Mouse (Mus musculus): ENCODE data around the gene Lrrc4c. TPM values are rescaled to one million over a fixed set of nuclear protein-coding genes. Genes with fewer than 3 reads are reported as not detected.

Lrrc4c gene
- total RNA-seq (2015; ENCODE audit: low replicate concordance) (not detected in 2 replicates), total RNA-seq (2017; ENCODE audit: low replicate concordance) (not detected in 2 replicates)

DNA sequence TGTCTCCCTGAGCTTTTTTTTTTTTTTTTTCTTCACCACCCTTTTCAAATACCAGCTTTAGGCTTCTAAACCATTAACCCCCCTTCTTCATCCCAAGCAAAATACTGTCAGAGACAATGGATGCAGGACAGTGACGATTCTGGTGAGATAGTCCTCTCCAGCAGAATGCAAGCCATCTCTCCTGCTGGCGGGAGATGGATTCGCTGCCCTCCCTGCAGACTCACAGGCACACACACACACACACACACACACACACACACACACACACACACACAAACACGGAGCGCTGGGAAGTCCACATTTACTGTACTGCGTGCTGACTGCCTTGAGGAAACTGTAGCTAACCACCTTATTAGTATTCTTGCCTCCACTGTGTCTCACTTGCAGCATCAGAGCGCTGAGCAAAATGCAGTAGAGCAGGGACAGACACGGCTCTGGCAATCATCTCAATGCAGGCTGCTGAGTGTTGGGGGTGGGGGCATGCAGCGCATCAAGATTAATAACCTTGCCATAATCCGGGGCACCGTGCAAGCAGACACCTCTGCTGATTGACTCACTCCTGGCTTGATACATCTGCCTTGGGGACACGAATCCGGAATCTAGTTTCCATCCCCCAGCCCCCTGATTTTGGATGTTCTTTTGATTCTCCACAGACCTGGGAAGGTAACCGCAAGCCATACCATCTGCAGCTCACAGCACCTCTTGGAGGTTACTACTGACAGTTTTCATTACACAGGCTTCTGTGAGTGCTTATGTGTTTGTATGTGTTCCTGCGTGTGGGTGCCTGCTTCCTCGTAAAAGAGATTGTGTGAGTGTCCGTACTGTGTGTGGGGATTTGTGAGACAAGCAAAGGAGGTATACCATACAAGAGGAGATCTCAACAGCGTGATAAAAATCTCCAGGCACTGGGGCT, at the start of gene Lrrc4c:
TSS of gene Lrrc4c (plus strand) at position 783 of the 913 bp plus-strand sequence.
- ATAC-seq (replicated peaks; ENCODE audit: low FRiP score, poor library complexity, severe bottlenecking): no peak

DNA sequence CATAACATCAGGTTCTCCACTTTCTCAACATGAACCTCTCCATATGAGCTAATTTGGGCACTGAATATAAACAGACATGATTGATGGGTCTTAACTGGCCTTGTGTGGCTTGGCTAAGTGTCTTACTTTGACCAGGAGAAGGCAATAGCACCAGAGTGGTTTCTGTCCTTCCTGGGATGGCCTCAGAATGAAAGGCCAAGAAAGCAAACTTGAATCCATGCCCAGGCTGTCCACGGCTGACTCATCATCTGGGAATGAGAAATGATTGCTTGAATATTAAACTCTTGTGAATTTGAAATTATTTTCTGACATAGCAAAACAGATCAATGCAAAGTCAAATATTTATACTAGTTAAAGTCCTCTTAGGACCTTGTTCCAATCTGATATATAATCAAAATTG, 42.9 kb upstream of the Lrrc4c start:
- no peak for ATAC-seq (replicated peaks; ENCODE audit: low FRiP score, poor library complexity, severe bottlenecking)

DNA sequence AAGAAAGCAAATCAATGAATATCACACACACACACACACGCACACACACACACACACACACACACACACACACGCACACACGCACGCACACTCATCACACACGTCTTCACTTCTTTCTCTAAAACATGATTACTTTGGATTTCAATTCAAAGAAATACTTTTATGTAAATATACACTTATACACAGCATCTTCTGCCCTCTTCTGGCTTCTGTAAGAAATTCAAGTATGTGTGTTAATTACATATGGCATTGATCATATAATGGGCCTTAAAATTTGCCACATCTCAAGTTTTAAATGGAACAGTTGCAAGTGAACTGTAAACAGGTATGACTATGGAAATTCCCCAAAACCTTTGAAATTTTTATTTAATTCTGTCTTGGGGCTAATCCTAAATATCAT, 35.0 kb upstream of the Lrrc4c start:
- ATAC-seq (replicated peaks; ENCODE audit: low FRiP score, poor library complexity, severe bottlenecking): no peak

DNA sequence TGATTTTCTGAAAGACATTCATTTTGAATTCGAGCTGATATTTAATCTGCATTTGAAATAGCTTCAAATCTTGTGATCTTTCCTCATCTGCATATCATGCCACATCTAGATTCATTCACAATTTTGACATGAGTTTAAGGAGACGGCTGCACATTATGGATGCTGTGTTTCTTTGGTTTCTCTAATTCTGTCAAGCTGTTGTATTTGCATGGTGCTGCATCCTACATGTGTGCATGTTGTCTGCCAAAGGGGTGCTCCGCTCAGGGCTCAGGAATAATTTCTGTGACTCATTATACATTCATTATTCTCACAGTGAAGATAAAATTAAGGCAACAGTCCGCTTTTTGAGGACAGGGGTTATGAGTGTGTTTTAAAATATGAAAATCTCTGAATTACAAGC, 30.5 kb upstream of the Lrrc4c start:
- no peak for ATAC-seq (replicated peaks; ENCODE audit: low FRiP score, poor library complexity, severe bottlenecking)

DNA sequence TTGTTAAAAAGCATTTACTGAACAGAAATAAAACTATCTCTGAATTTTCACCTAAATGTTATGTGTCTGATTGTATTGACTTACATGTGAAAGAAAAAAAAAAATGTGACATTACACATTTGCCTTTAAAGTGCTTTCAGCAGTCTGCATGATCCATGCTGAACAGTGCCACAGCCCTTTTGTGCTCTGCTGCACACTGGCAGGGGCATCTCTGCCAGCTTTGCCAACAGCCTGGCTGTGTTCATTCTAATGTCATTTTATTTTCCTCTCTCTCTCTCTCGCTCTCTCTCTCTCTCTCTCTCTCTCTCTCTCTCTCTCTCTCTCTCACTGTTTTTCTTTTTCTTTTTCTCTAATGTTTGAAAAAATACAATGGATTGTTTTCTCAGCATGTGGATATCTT, 27.4 kb upstream of the Lrrc4c start:
- no peak for ATAC-seq (replicated peaks; ENCODE audit: low FRiP score, poor library complexity, severe bottlenecking)

DNA sequence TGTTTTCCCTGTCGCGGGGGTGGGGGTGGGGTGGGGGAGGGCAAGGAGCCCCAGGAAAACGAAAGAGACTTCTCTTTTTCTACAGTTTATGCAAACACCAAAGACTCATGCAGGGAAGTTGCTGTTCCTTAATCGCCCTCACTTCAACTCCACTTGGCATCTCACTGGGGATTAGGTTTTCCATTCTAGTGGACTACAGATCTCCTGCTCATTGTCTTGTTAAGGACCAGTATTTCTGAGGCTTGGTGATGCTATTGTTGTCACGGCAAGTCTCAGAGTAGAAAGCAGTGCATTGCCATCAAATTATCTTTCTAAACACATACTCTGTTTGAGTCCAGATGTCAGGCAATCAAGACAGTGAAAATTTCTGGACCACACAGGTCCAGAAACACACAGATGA, 2.9 kb upstream of the Lrrc4c start:
- ATAC-seq (replicated peaks; ENCODE audit: low FRiP score, poor library complexity, severe bottlenecking): no peak

DNA sequence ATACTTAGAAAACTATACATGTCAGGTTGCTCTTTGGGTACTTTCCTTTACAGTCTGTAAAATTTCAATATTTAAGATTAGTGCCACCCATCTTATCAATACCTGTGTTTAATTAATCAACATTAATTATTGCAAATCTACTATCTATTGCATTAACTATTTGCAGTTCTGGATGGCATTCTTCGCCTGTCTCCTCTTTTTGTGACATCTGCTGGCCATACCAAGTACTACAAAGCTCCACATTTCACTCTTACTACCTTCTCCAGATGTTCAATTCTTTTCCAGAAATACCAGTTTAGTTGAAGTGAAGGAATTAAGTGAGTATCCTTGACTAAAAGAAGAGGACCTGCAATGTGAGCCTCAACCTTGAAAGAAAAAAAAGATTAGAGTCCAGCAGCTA, 1.4 kb upstream of the Lrrc4c start:
- no peak for ATAC-seq (replicated peaks; ENCODE audit: low FRiP score, poor library complexity, severe bottlenecking)

DNA sequence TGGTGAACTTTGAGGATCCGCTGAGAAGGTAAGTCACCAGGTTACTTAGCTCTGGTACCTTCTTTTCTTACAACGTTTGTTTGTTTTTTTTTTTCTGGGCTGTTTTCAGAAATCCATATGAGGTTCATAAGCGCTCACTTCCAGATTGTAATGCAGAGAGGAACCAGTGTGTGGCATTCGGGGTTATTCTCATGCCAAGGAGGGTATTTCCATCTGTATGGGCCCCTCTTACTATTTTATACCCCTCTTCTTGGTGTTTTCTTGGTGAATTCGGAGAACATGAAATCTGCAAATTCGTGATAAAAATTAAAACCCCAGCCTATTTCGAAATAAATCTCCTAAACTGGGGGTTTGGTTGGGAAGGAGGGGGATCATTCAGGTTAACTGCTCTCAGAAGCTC, 587 bp downstream of the Lrrc4c start:
- ATAC-seq (replicated peaks; ENCODE audit: low FRiP score, poor library complexity, severe bottlenecking): no peak

DNA sequence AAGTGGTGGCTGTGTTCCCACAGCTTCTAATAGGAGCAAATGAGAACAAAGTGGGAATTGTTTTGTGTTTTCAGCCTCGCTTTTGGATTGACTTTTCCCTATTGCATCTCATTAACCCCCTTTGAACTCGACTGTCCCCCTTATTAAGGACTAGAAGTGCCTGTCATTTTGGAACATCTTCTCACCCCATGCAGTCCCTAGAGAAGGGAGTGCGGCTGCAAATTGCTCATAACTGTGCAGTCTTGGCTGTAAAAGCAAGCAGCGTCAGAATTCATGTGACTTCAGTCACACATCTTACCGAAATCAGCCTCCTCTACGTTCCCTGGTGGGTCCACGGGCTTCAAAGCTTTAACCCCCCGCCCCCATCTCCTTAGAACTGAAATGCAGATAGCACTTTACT, 1.2 kb downstream of the Lrrc4c start:
- no peak for ATAC-seq (replicated peaks; ENCODE audit: low FRiP score, poor library complexity, severe bottlenecking)

DNA sequence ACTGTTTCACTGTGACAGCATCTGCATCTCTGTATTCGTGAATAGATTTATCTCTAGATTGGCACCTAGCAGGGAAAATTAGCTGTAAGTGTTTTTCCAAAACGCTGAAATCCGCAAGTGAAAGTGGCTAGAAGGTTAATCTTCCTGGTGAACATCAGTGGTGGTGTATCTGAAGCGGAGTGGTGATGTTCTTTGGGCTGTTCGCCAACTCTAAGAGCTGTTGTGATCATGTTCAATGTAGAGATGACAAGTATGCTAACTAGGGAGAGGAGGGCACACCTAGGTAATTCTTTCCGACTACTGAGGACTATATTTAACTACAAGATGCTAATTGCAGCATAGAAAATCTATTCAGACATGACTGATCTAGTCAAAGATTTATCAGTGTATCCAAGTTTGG, 1.7 kb downstream of the Lrrc4c start:
- no peak for ATAC-seq (replicated peaks; ENCODE audit: low FRiP score, poor library complexity, severe bottlenecking)

DNA sequence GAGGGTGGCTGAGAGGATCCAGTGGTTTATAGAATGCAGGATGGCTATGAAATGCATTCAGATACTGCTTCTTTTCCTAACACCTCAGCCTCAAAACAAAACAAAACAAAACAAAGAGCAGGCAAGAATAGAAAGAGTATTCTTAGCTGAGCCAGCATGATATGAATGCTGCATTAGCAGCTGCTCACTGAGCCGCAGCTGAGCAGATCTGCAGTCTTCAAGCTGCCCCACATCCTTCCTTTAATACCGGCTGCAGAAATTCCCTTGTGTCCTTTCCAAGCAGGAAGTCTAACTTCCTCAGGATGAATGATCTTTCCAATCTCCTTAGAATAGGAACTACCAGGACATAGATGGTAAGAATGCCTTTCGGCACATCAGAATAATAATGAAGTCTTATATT, 16.7 kb downstream of the Lrrc4c start:
- no peak for ATAC-seq (replicated peaks; ENCODE audit: low FRiP score, poor library complexity, severe bottlenecking)

DNA sequence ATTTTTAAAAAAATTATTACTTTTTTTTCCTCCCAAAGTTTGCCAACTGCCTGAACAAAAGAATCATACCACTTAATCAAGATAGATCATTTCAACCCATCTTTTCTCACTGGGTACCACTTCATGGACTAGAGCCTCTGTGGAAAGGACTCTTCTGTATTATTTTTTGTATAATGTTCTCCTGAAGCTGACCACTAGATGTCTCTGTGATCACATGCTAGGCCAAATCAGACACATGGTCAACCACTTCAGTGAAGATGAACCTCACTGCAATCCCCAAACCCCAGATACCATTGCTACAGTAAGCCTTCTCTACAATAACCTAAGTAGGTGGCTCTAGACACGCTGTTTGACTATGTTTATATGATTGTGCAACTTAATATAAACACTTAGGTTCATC, 19.4 kb downstream of the Lrrc4c start:
- no peak for ATAC-seq (replicated peaks; ENCODE audit: low FRiP score, poor library complexity, severe bottlenecking)

DNA sequence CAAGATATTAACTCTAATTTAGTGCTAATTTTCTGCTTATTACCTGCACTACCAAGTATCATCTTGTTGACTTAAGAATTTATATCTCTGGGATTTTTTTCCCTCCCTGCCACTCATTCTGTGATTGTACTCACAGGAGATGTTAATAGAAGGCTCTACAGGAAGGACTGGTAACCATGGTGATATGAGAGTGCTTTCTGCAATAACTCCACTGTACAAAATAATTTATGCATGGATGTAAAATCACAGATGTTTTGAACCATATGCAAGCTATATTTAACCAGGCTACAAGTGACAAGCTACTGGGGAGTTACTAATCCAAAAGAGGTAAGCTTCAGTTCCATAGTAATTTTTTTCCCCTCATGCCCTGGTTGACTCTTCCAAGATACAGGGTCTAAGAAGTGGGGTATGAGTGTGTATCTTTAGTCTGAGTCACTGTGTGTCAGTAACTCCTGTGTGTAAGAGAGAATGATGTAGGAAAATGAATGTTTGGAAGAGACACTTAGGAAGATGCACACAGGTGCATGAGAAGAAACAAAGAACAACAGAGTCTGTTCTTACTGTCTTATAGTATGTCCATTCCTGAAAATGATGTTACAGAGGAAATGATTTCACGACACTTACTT, 83.3 kb downstream of the Lrrc4c start:
- ATAC-seq (replicated peaks; ENCODE audit: low FRiP score, poor library complexity, severe bottlenecking): no peak

DNA sequence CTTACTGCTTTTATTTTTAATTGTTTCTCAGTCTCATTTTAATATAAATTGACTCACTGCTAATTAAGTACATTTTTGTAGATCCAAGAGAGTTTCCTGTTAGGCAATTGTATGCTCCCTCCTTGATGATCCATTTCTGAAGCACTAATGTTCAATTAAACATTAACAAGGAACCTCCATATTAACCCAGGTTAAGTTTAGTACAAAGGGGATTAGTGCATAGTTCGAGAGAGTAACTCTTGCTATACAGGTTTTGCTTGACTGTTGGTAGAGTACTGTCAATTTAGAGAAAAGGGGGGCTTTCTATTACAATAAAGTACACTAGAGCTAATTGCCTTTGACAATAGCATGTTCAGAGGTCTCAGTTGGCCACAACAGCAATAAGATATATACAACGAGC, 84.5 kb downstream of the Lrrc4c start:
- ATAC-seq (replicated peaks; ENCODE audit: low FRiP score, poor library complexity, severe bottlenecking): no peak

DNA sequence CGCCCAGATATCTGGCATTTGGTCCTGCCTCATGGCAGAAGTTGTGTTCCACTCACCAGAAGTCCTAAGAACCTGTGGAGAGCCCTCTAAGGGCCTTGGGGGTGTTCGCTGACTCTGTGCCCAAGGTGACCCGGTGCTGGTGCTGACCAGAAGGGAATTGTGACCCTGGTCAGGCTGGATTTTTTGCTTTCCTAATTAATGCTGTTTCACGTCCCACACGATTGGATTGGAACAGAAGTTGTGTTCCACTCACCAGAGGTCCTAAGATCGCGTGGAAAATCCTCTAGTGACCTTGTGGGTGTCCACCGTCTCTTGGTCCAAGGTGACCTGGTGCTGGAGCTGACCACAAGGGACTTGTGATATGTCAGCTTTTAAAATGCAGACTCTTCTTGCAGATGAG, 88.9 kb downstream of the Lrrc4c start:
- ATAC-seq (replicated peaks; ENCODE audit: low FRiP score, poor library complexity, severe bottlenecking): no peak

DNA sequence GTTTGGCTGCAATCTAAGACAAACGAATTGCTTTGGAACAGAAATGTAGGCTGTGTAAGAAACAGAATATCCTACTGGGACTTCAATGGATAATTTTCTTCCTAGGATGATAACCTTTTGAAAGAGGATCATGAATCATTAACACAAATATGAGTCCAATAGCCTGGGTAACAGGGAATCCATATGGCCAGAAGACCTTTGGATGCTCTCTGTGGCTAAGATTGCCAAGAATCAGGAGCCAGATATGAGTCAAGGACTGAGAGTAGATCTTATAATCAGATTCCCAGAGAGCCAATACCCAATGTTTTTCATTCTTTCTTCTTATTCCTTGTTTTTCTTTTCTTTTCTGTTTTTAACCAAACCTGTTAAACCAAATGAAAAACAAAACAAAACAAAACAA, 93.2 kb downstream of the Lrrc4c start:
- no peak for ATAC-seq (replicated peaks; ENCODE audit: low FRiP score, poor library complexity, severe bottlenecking)

DNA sequence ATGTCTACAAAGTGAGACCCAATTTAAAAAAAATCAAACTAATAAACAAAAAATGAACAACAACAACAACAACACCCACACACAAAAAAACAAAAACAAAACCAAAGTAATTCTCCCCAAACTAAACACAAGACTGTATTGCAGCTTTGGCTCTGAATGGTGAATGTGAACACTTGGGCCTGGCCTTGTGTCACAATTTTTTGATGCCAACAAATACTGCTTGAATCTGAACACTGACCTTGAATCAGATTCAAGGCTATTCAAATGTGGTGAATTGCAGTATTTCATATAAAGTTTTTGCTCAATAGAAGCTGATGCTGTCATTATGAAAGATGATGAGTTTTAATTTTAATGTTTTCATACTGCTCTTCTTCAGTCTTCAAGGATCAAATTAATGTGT, 143.6 kb downstream of the Lrrc4c start:
- ATAC-seq (replicated peaks; ENCODE audit: low FRiP score, poor library complexity, severe bottlenecking): no peak

DNA sequence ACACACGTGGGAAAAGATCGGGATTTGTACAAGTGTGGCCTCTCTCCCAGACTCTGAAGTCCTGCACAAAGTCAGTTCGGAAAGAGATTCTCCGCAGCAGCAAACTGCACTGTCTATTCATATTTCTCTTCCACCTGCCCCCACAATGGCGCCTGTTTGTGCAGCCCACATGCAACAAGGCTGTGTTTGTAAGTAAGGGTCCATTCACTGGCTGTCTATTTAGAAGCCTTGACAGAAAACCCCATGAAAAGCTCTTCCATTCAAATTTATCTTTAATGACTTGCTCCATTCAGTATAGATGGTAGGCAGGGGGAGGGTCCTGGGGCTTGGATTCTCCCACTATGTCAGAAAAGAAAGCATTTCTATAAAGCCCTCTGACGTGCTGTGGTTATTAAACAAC, 157.7 kb downstream of the Lrrc4c start:
- no peak for ATAC-seq (replicated peaks; ENCODE audit: low FRiP score, poor library complexity, severe bottlenecking)

DNA sequence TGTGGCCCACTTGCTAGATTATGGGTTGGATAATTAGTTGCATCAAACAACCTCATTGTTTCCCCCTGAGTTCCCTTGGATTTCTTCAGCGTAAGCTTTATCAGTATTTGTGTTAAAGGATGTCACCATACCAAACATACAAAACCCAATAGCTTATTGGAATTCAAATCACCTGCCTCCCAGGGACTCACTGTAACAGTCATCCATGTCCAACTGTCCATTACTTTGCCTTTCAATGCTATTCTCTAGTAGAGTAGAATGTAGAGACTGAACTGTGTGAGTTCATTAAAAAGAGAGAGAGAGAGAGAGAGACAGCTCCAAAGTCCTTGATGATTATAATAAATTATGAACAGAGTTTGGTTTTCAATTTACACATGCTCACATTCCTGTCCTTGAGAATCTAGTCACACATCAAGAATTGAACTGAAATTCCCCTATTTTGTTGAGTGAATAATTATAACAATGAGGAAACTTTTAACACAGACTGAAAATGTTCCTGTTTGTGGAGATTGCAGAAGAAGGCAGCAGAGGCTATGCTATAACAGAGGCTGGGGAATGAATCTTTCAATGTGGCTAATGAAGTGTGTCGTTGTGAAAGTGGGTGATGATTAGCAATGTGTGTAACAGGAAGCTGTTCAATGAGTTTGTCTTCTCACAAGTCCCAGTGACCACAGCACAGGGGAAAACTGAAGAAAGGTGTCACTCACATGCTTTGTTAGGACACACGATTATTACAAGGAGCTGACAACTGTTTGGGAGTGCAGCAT, 181.3 kb downstream of the Lrrc4c start:
- no peak for ATAC-seq (replicated peaks; ENCODE audit: low FRiP score, poor library complexity, severe bottlenecking)

DNA sequence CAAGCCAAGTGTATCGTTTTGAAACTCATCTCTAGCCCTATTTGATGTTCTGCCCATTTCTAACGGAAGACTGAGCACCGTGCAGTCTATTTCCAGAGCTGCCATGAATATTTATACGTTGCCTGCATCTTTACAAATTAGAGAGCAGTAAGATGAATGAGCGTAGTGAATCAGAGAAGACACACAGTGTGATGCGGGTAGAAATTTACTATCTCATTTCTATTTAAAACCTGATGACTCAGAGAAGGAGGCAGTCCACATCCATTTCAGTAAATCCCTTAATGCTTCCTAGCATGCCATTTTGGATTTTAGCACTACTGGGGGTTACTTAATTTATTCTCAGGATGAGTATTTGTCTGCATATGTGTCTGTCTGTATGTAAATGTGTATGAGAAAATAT, 186.2 kb downstream of the Lrrc4c start:
- no peak for ATAC-seq (replicated peaks; ENCODE audit: low FRiP score, poor library complexity, severe bottlenecking)

DNA sequence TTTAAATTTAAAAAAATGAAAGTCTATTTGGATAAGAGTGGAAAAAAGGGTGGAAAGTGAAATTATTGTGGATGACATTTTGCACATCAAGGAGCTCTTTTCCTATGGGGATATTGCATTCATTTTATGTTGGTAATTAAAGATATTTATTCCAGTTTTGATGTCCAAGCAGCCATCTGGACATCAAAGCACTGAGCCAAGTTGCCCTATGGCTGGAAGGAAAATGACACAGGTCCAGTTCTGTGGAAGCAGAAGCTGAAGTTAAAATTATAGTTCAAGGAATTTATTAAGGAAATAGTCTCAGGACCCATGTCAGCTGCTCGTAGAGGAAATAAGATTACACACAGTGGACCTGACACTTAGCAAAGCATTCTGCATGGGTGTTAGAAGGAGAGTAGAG, 187.7 kb downstream of the Lrrc4c start:
- no peak for ATAC-seq (replicated peaks; ENCODE audit: low FRiP score, poor library complexity, severe bottlenecking)
